Mouse (Mus musculus) monocyte, adult 5-6 weeks (primary cell): ENCODE results near the gene Cd300ld5. TPM values are rescaled to one million over a fixed set of nuclear protein-coding genes. Genes with fewer than 3 reads are reported as not detected.
A peak's percentile ranks its signal among the peaks of the same experiment; 100 is the strongest.
"Not testable (repeated sequence)": the region's sequence is repeated elsewhere in the genome, so short reads cannot be mapped to it uniquely, and the experiment has no call there.

ENCODE experiments used
- ATAC-seq: fragments of 153-309, 156-312 bp; replicated peaks from 2 replicates; pipeline ENCODE4 v1.8.0; 2017; ENCODE audit warnings: mild to moderate bottlenecking; ENCODE audit not compliant: low TSS enrichment, insufficient number of reproducible peaks, severe bottlenecking, poor library complexity, low FRiP score
- total RNA-seq: library from RNA; stranded (forward); fragments of 200-1000, 200-491, 200-594 nt; gene quantifications from 3 replicates; pipeline ENCODE4 v1.2.3, GENCODE M21; 2017

Gene Cd300ld5
- total RNA-seq, 1 experiment from 2014 or later: not detected

- ATAC-seq: no peak
Observed at GRCm38 (mm10) chr11:115052991-115053390, 15.4 kb upstream of the Cd300ld5 start.

- ATAC-seq: no peak
Observed at GRCm38 (mm10) chr11:115052206-115052605, 14.6 kb upstream of the Cd300ld5 start.

- ATAC-seq: peak; percentile 28
Observed at GRCm38 (mm10) chr11:115049282-115049895, 11.8 kb upstream of the Cd300ld5 start.

GRCm38 (mm10) chr11:115048259-115048658 is 10.7 kb upstream of the Cd300ld5 start, which contains the start of gene Cd300ld3:
Gene Cd300ld3 (minus strand): TSS chr11:115048409.
- ATAC-seq: peak; percentile 64

- ATAC-seq: 0 out of 2 replicates have a peak, but pooled peaks have one; percentile 40
Observed at GRCm38 (mm10) chr11:115026912-115027311, 10.7 kb downstream of the Cd300ld5 start, which contains the start of gene Cd300ld4. Gene Cd300ld4 (minus strand): TSS chr11:115027012.

- not testable (repeated sequence) for ATAC-seq
Observed at GRCm38 (mm10) chr11:115016093-115016492, 21.5 kb downstream of the Cd300ld5 start, which contains the start of gene Cd300ld2. Gene Cd300ld2 (minus strand): TSS chr11:115016193.

- peak; percentile 74 for ATAC-seq
Observed at GRCm38 (mm10) chr11:115004070-115004469, 33.5 kb downstream of the Cd300ld5 start.

GRCm38 (mm10) chr11:115001474-115002040 is 36.0 kb downstream of the Cd300ld5 start, which contains the start of gene Cd300c2:
Gene Cd300c2 (minus strand): TSS chr11:115001880.
- peak; percentile 48 for ATAC-seq

GRCm38 (mm10) chr11:114989793-114990192 is 47.8 kb downstream of the Cd300ld5 start, which contains the start of gene Cd300ld:
Gene Cd300ld (minus strand): TSS chr11:114989922.
- ATAC-seq: peak; percentile 64

- ATAC-seq: peak; percentile 93
Observed at GRCm38 (mm10) chr11:114981866-114982265, 55.7 kb downstream of the Cd300ld5 start.

Other genes with a start within 250 kb of the Cd300ld5 start
- not detected in 3 replicates for gene Btbd17, start 241.8 kb downstream of the Cd300ld5 start, total RNA-seq
- not detected in 3 replicates for gene Gpr142, start 238.8 kb downstream of the Cd300ld5 start, total RNA-seq
- gene Gprc5c, start 186.6 kb downstream of the Cd300ld5 start, total RNA-seq: 0.78 to 3.1 TPM (median 1.9 TPM) in 3 replicates
- gene Cd300a, start 147.7 kb downstream of the Cd300ld5 start, total RNA-seq: 204 to 286 TPM (median 215 TPM) in 3 replicates
- 53.2 to 124 TPM (median 94.6 TPM) in 3 replicates for gene Cd300lb, start 103.4 kb downstream of the Cd300ld5 start, total RNA-seq
- 3.5 TPM in 1 of 3 replicates, not detected in the others for gene Cd300c, start 68.6 kb downstream of the Cd300ld5 start, total RNA-seq
- gene Cd300ld, start 47.8 kb downstream of the Cd300ld5 start, total RNA-seq: 282 to 497 TPM (median 452 TPM) in 3 replicates
- 183 to 300 TPM (median 291 TPM) in 3 replicates for gene Cd300c2, start 35.9 kb downstream of the Cd300ld5 start, total RNA-seq
- gene Cd300ld2, start 21.6 kb downstream of the Cd300ld5 start, total RNA-seq: not detected in 3 replicates
- gene Cd300ld4, start 10.8 kb downstream of the Cd300ld5 start, total RNA-seq: 0.97 TPM in 1 of 3 replicates, not detected in the others
- 358 to 471 TPM (median 466 TPM) in 3 replicates for gene Cd300ld3, start 10.6 kb upstream of the Cd300ld5 start, total RNA-seq
- 160 to 198 TPM (median 162 TPM) in 3 replicates for gene Cd300e, start 24.4 kb upstream of the Cd300ld5 start, total RNA-seq
- 31.7 to 64.8 TPM (median 33.2 TPM) in 3 replicates for gene Rab37, start 53.7 kb upstream of the Cd300ld5 start, total RNA-seq
- gene Cd300lf, start 96.2 kb upstream of the Cd300ld5 start, total RNA-seq: 20.4 to 32.5 TPM (median 25.8 TPM) in 3 replicates
- 65.9 to 104 TPM (median 70.4 TPM) in 3 replicates for gene Slc9a3r1, start 125.6 kb upstream of the Cd300ld5 start, total RNA-seq
- gene Tmem104, start 149.7 kb upstream of the Cd300ld5 start, total RNA-seq: 12.1 to 32.4 TPM (median 17.3 TPM) in 3 replicates
- gene Nat9, start 150.1 kb upstream of the Cd300ld5 start, total RNA-seq: 25.4 to 39.9 TPM (median 37.8 TPM) in 3 replicates
- not detected in 3 replicates for gene Grin2c, start 229.5 kb upstream of the Cd300ld5 start, total RNA-seq
- 8.4 to 14.8 TPM (median 11.7 TPM) in 3 replicates for gene Fdxr, start 239.3 kb upstream of the Cd300ld5 start, total RNA-seq